Mouse (Mus musculus): ENCODE results near the gene Gm2244. TPM values are rescaled to one million over a fixed set of nuclear protein-coding genes. Genes with fewer than 3 reads are reported as not detected.
"Not testable (repeated sequence)": the region's sequence is repeated elsewhere in the genome, so short reads cannot be mapped to it uniquely, and the experiment has no call there.

The Gm2244 gene
- 0.13 and 0.20 TPM in 2 replicates for polyA plus RNA-seq (2014; fragmentation: Nextera tagmentation; extraction: Ambion mirVana)

DNA sequence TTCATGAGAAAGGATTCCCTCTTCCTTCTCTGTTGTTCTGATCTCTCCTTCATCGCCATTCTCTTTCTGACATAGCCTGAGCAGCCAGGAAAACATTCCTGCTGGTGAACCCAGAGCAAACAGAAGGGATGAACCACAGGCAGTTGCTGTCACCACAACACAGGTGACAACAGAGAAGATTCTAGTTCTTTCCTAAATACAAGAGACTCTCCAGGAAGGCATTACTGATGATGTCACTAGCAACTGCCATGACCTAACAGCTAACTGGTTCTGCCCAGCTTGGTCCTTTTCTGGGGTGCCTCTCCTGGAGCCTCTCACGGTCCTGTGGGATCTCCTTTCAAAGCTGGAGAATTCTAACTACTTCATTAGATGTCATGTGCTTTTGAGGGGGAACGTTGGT, at the start of gene Gm2244:
TSS of gene Gm2244 (minus strand) at position 101 of the 400 bp plus-strand sequence.
- not testable (repeated sequence) for H3K36me3 ChIP-seq (ENCODE audit: control insufficient read depth, insufficient read depth, low read length); H3K4me1 ChIP-seq (ENCODE audit: control insufficient read depth, insufficient read depth, low read length); DNase-seq (ENCODE audit: low spot score); H3K4me3 ChIP-seq (ENCODE audit: low read depth, low read length); H3K4me2 ChIP-seq (ENCODE audit: low read depth, severe bottlenecking); H3K27ac ChIP-seq (replicated peaks; ENCODE audit: low read depth, low read length); H3K27me3 ChIP-seq (ENCODE audit: control insufficient read depth, insufficient read depth, low read length); H3K9ac ChIP-seq (ENCODE audit: low read length); H3K9me3 ChIP-seq (ENCODE audit: control insufficient read depth, low read length); ATAC-seq (ENCODE audit: insufficient number of reproducible peaks, low FRiP score, low TSS enrichment, low read depth)
- WGBS = 78% methylated on average over 1 of the region's 3 CpGs

DNA sequence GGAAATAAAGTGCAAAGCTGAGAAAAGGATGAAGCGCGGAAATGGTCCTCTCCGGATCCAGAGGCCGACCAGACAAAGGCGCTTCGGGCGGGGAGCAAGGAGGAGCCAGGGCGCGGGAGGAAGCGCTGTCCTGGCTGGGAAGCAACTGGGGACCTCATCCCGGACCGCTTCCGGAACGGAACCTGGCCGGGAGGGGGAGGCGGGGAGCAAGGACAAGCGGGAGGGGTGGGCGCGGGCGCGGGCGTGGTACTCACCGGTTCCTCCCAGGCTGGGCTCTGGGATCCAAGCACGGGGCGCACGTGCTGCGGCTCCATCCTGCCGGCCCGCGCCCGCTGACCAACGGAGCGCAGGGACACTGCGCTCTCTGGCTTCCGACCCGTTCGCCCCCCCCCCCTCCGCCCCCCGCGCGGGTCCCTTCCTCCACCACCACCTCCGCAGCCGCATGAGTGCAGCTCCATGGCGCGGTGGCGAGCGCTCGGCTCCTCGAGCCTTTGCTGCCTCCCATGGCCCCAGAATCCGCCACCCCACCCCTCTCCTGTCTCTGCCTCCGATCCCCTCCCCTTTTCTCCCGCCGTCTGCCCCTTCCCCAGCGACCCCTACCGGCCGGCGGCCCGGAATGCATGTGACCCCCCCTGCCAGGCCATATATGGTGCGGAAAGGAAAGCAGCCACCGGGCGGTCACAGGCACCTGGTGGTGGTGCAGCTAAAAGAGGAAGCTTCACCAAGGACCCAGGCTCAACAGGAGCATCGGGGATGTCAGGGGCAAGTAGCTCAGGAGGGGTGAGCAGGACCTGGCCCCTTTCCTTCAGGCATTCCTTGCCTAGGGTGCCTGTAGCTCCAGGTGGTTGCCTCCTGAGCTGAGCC, 35.3 kb upstream of the Gm2244 start, which contains the start of gene Gm2237:
TSS of gene Gm2237 (minus strand) at position 332 of the 864 bp plus-strand sequence.
- not testable (repeated sequence) for H3K36me3 ChIP-seq (ENCODE audit: control insufficient read depth, insufficient read depth, low read length); H3K27ac ChIP-seq (replicated peaks; ENCODE audit: low read depth, low read length); H3K4me1 ChIP-seq (ENCODE audit: control insufficient read depth, insufficient read depth, low read length); ATAC-seq (ENCODE audit: insufficient number of reproducible peaks, low FRiP score, low TSS enrichment, low read depth); H3K9me3 ChIP-seq (ENCODE audit: control insufficient read depth, low read length); H3K27me3 ChIP-seq (ENCODE audit: control insufficient read depth, insufficient read depth, low read length)
- Histone ChIP-seq H3K4me3 (ENCODE audit: low read depth, low read length) (peak within 1 kb of the TSS; percentile 38), H3K9ac (ENCODE audit: low read length) (peak within 1 kb of the TSS; percentile 50), H3K4me2 (ENCODE audit: low read depth, severe bottlenecking) (peak within 1 kb of the TSS; percentile 28; the same call in 1 of the 2 replicates)
- 0% methylated on average over 15 of the region's 62 CpGs for WGBS
- peak; percentile 37 for DNase-seq (ENCODE audit: low spot score)

Other genes starting within 250 kb of the Gm2244 start
- not detected in 2 replicates for gene Gm21738, start 131.0 kb downstream of the Gm2244 start, polyA plus RNA-seq (2014; fragmentation: Nextera tagmentation; extraction: Ambion mirVana)
- 2.7 and 3.7 TPM in 2 replicates for gene Gm2237, start 35.2 kb upstream of the Gm2244 start, polyA plus RNA-seq (2014; fragmentation: Nextera tagmentation; extraction: Ambion mirVana)
- not detected in 2 replicates for gene Gm5458, start 52.6 kb upstream of the Gm2244 start, polyA plus RNA-seq (2014; fragmentation: Nextera tagmentation; extraction: Ambion mirVana)
- gene Nid2, start 201.3 kb upstream of the Gm2244 start, polyA plus RNA-seq (2014; fragmentation: Nextera tagmentation; extraction: Ambion mirVana) = 79.7 and 82.3 TPM in 2 replicates